25 mouse cellular contexts compared by ENCODE assay signal in the genomic region with DNA sequence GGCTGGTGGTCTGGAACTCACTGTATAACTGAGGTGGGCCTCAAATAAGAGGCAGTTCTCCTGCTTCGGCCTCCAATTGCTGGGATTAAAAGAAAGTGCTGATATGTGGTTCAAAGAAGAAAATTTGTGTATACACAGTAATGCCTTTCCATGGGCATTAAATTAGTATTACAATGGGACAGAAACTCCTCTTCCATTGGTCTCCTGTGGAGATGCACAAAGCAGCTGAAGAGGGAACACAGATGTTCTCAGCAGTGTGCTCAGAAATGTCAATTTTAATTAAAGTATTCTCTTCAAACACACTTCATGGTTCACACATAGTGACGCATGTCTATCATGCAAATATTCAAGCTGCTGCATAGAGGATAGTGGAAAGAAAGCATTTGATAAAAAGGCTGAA. TPM values are rescaled to one million over a fixed set of nuclear protein-coding genes. Genes with fewer than 3 reads are reported as not detected.
"Had no signal": no experiment of that assay in that cellular context is flagged by ENCODE, and none has a peak within 500 bp of the region (broad histone marks: within the 10 kb centered on the region; RNA-seq: fewer than 3 reads in every experiment).

No protein-coding gene starts in this region.

- DNase-seq: lung, adult 18-20 months; lung, embryonic 14.5 days; lung, postnatal 10 days; lung, postnatal 4 days; midbrain, embryonic 14.5 days; retina, postnatal 1 day; right cerebral cortex, adult 18-20 months; right cerebral cortex, postnatal 25 days; right cerebral cortex, postnatal 4 days; spleen, adult 18-20 months; thymus, adult 18-20 months; thymus, postnatal 14 days; thymus, postnatal 36 days had no signal

- H3K9ac ChIP-seq: lung, embryonic 14.5 days; neural tube, embryonic 13.5 days; neural tube, embryonic 15.5 days had no signal

- H3K4me3 ChIP-seq: midbrain, embryonic 10.5 days; myocyte; neural tube, embryonic 13.5 days; neural tube, embryonic 15.5 days had no signal

- H3K9me3 ChIP-seq: neural tube, embryonic 13.5 days; neural tube, embryonic 15.5 days had no signal

- H3K36me3 ChIP-seq: neural tube, embryonic 13.5 days; neural tube, embryonic 15.5 days had no signal

- H3K27ac ChIP-seq: midbrain, embryonic 10.5 days; neural tube, embryonic 13.5 days; neural tube, embryonic 15.5 days had no signal

- H3K4me1 ChIP-seq: neural tube, embryonic 13.5 days; neural tube, embryonic 15.5 days had no signal

RNA-seq across cellular contexts. Expression of a gene that starts 56.4 kb away (rescaled TPM):
- total RNA-seq: megakaryocyte, adult 5-6 weeks; megakaryocyte-erythroid progenitor cell, adult 5-6 weeks had no signal
- polyA plus RNA-seq: liver, embryonic 16.5 days; lung, embryonic 14.5 days; lung, embryonic 16.5 days; myocyte; neural tube, embryonic 13.5 days; small intestine, adult 2 months; stomach, embryonic 14.5 days; stomach, embryonic 16.5 days; thymus, postnatal 0 days had no signal
